Mouse (Mus musculus) limb, embryonic 15.5 days (tissue): ENCODE measurements around the gene Rsph10b. TPM values are rescaled to one million over a fixed set of nuclear protein-coding genes. Genes with fewer than 3 reads are reported as not detected.
A peak's percentile ranks its signal among the peaks of the same experiment; 100 is the strongest.

Experiments
- ATAC-seq: fragments of 200-750 bp; cut with Nextera tagmentation; 2 replicates; pipeline ENCODE4 v1.8.0; 2017; ENCODE audit warnings: low read depth, moderate TSS enrichment; ENCODE audit not compliant: insufficient number of reproducible peaks, low FRiP score, low TSS enrichment
- H3K27ac ChIP-seq: fragments of 300-500 bp; sonication (generic); 2 replicates; pipeline ENCODE4 v1.5.1; 2015; ENCODE audit warnings: moderate library complexity, mild to moderate bottlenecking, inconsistent platforms
- H3K27me3 ChIP-seq: fragments of 300-500 bp; sonication (generic); 2 replicates; pipeline ENCODE4 v1.6.1; 2015; ENCODE audit warnings: inconsistent platforms
- H3K36me3 ChIP-seq: fragments of 300-500 bp; sonication (generic); 2 replicates; pipeline ENCODE4 v1.6.1; 2015; ENCODE audit warnings: inconsistent platforms
- H3K4me1 ChIP-seq: fragments of 300-500 bp; sonication (generic); 2 replicates; pipeline ENCODE4 v1.6.1; 2015; ENCODE audit warnings: inconsistent platforms
- H3K4me2 ChIP-seq: fragments of 300-500 bp; sonication (generic); 2 replicates; pipeline ENCODE4 v1.6.1; 2015; ENCODE audit warnings: mild to moderate bottlenecking, inconsistent platforms
- H3K4me3 ChIP-seq: fragments of 300-500 bp; sonication (generic); 2 replicates; pipeline ENCODE4 v1.5.1; 2015; ENCODE audit warnings: mild to moderate bottlenecking, inconsistent platforms
- H3K9ac ChIP-seq: fragments of 300-500 bp; sonication (generic); 2 replicates; pipeline ENCODE4 v1.6.1; 2015; ENCODE audit warnings: inconsistent platforms
- H3K9me3 ChIP-seq: fragments of 300-500 bp; sonication (generic); 2 replicates; pipeline ENCODE4 v1.6.1; 2016; ENCODE audit warnings: inconsistent platforms
- WGBS: fragments of 180-500 bp; shearing (Covaris S2); methylation state at CpG from one replicate; pipeline ENCODE4 v1.1.7; 2015; 5-methylcytosine and 5-hydroxymethylcytosine counted together
- polyA plus RNA-seq: library from polyadenylated mRNA; unstranded; fragments of >200 nt; fragmentation: Nextera tagmentation; extraction: Ambion mirVana; gene quantifications from 2 replicates; pipeline ENCODE4 v1.2.1, GENCODE M21; 2015

Rsph10b gene
- polyA plus RNA-seq = 1.4 and 3.4 TPM in 2 replicates

GRCm38 (mm10) chr5:143932831-143933230 is at the start of gene Rsph10b:
Gene Rsph10b (plus strand): TSS chr5:143933035.
- H3K36me3 ChIP-seq = peaks cover 40% of the 10 kb centered on the region
- H3K4me3 ChIP-seq = no peak within 1 kb of the TSS
- H3K9ac ChIP-seq = no peak within 1 kb of the TSS
- no peak within 1 kb of the TSS for H3K27ac ChIP-seq
- no peaks in the 10 kb centered on the region for H3K9me3 ChIP-seq
- no peak within 1 kb of the TSS for H3K4me2 ChIP-seq
- no peak for ATAC-seq
- WGBS = 19% methylated on average over 8 of the region's 8 CpGs
- H3K4me1 ChIP-seq = peaks cover 3% of the 10 kb centered on the region; the same call in 1 of the 2 replicates
- H3K27me3 ChIP-seq = no peaks in the 10 kb centered on the region

GRCm38 (mm10) chr5:143885274-143885673 is 47.6 kb upstream of the Rsph10b start:
- Histone ChIP-seq H3K9ac (no peak overlapping the region), H3K9me3 (0 out of 2 replicates have a peak, but pooled peaks cover 6% of the 10 kb centered on the region), H3K4me1 (no peaks in the 10 kb centered on the region), H3K27me3 (no peaks in the 10 kb centered on the region), H3K4me2 (no peak overlapping the region), H3K36me3 (peaks cover 89% of the 10 kb centered on the region), H3K4me3 (no peak overlapping the region), H3K27ac (peak overlapping the region; percentile 13; the same call in 1 of the 2 replicates)
- 89% methylated on average over 3 of the region's 3 CpGs for WGBS
- ATAC-seq = no peak

- peaks cover 59% of the 10 kb centered on the region for H3K36me3 ChIP-seq
- H3K4me3 ChIP-seq = no peak overlapping the region
- no peak overlapping the region for H3K9ac ChIP-seq
- H3K27me3 ChIP-seq = no peaks in the 10 kb centered on the region
- WGBS = 47% methylated on average over 6 of the region's 6 CpGs
- ATAC-seq = no peak
- no peak overlapping the region for H3K27ac ChIP-seq
- H3K4me2 ChIP-seq = no peak overlapping the region
- H3K4me1 ChIP-seq = no peaks in the 10 kb centered on the region
- 0 out of 2 replicates have a peak, but pooled peaks cover 5% of the 10 kb centered on the region for H3K9me3 ChIP-seq
Measured at GRCm38 (mm10) chr5:143890741-143891140, 42.1 kb upstream of the Rsph10b start.

- no peak overlapping the region for H3K4me2 ChIP-seq
- 76% methylated on average over 9 of the region's 9 CpGs for WGBS
- H3K4me1 ChIP-seq = no peaks in the 10 kb centered on the region
- H3K9ac ChIP-seq = no peak overlapping the region
- H3K27me3 ChIP-seq = no peaks in the 10 kb centered on the region
- H3K9me3 ChIP-seq = no peaks in the 10 kb centered on the region
- H3K27ac ChIP-seq = no peak overlapping the region
- ATAC-seq = no peak
- H3K4me3 ChIP-seq = no peak overlapping the region
- peaks cover 53% of the 10 kb centered on the region for H3K36me3 ChIP-seq
Measured at GRCm38 (mm10) chr5:143892255-143892886, 40.5 kb upstream of the Rsph10b start.

GRCm38 (mm10) chr5:143893396-143893795 is 39.4 kb upstream of the Rsph10b start:
- Histone ChIP-seq H3K4me1 (no peaks in the 10 kb centered on the region), H3K27ac (no peak overlapping the region), H3K4me2 (no peak overlapping the region), H3K9ac (no peak overlapping the region), H3K9me3 (no peaks in the 10 kb centered on the region), H3K36me3 (peaks cover 53% of the 10 kb centered on the region), H3K27me3 (no peaks in the 10 kb centered on the region), H3K4me3 (no peak overlapping the region)
- 65% methylated on average over 5 of the region's 5 CpGs for WGBS
- ATAC-seq = no peak

GRCm38 (mm10) chr5:143897635-143898330 is 35.1 kb upstream of the Rsph10b start, which contains the start of gene Ankrd61:
Gene Ankrd61 (minus strand): TSS chr5:143897685.
- no peak for ATAC-seq
- Histone ChIP-seq H3K27ac (no peak within 1 kb of the TSS), H3K27me3 (no peaks in the 10 kb centered on the region), H3K4me1 (no peaks in the 10 kb centered on the region), H3K9ac (no peak within 1 kb of the TSS), H3K4me3 (no peak within 1 kb of the TSS), H3K9me3 (no peaks in the 10 kb centered on the region), H3K36me3 (peaks cover 61% of the 10 kb centered on the region), H3K4me2 (no peak within 1 kb of the TSS)
- WGBS = 88% methylated on average over 14 of the region's 14 CpGs

GRCm38 (mm10) chr5:143902111-143902510 is 30.7 kb upstream of the Rsph10b start:
- peaks cover 85% of the 10 kb centered on the region for H3K36me3 ChIP-seq
- no peak for ATAC-seq
- H3K9ac ChIP-seq = no peak overlapping the region
- H3K4me2 ChIP-seq = no peak overlapping the region
- H3K9me3 ChIP-seq = no peaks in the 10 kb centered on the region
- no peak overlapping the region for H3K4me3 ChIP-seq
- H3K4me1 ChIP-seq = no peaks in the 10 kb centered on the region
- H3K27ac ChIP-seq = no peak overlapping the region
- H3K27me3 ChIP-seq = no peaks in the 10 kb centered on the region
- 90% methylated on average over 3 of the region's 3 CpGs for WGBS

GRCm38 (mm10) chr5:143903813-143904212 is 29.0 kb upstream of the Rsph10b start:
- ATAC-seq = no peak
- Histone ChIP-seq H3K36me3 (peaks cover 69% of the 10 kb centered on the region), H3K4me3 (no peak overlapping the region), H3K27me3 (no peaks in the 10 kb centered on the region), H3K9me3 (no peaks in the 10 kb centered on the region), H3K4me2 (no peak overlapping the region), H3K4me1 (peaks cover 13% of the 10 kb centered on the region), H3K27ac (no peak overlapping the region), H3K9ac (no peak overlapping the region)
- 90% methylated on average over 4 of the region's 4 CpGs for WGBS

- Histone ChIP-seq H3K27ac (no peak overlapping the region), H3K27me3 (no peaks in the 10 kb centered on the region), H3K9ac (no peak overlapping the region), H3K36me3 (peaks cover 45% of the 10 kb centered on the region), H3K4me2 (no peak overlapping the region), H3K9me3 (no peaks in the 10 kb centered on the region), H3K4me3 (no peak overlapping the region), H3K4me1 (peaks cover 25% of the 10 kb centered on the region)
- ATAC-seq = no peak
- 83% methylated on average over 8 of the region's 8 CpGs for WGBS
Measured at GRCm38 (mm10) chr5:143906429-143906828, 26.4 kb upstream of the Rsph10b start.

GRCm38 (mm10) chr5:143908926-143909325 is 23.9 kb upstream of the Rsph10b start:
- WGBS = 1% methylated on average over 9 of the region's 9 CpGs
- no peak for ATAC-seq
- H3K36me3 ChIP-seq = peaks cover 26% of the 10 kb centered on the region
- peak overlapping the region; percentile 92 for H3K27ac ChIP-seq
- H3K27me3 ChIP-seq = no peaks in the 10 kb centered on the region
- peak overlapping the region; percentile 48 for H3K9ac ChIP-seq
- peaks cover 25% of the 10 kb centered on the region for H3K4me1 ChIP-seq
- H3K9me3 ChIP-seq = no peaks in the 10 kb centered on the region
- H3K4me3 ChIP-seq = peak overlapping the region; percentile 69
- H3K4me2 ChIP-seq = peak overlapping the region; percentile 59

- H3K27ac ChIP-seq = peak within 1 kb of the TSS; percentile 92
- under 1% methylated on average over 70 of the region's 70 CpGs for WGBS
- peaks cover 23% of the 10 kb centered on the region for H3K36me3 ChIP-seq
- H3K9me3 ChIP-seq = no peaks in the 10 kb centered on the region
- H3K9ac ChIP-seq = peak within 1 kb of the TSS; percentile 48
- peak within 1 kb of the TSS; percentile 69 for H3K4me3 ChIP-seq
- no peaks in the 10 kb centered on the region for H3K27me3 ChIP-seq
- peak; percentile 98 for ATAC-seq
- peaks cover 25% of the 10 kb centered on the region for H3K4me1 ChIP-seq
- H3K4me2 ChIP-seq = peak within 1 kb of the TSS; percentile 59
Measured at GRCm38 (mm10) chr5:143909417-143910400, 23.1 kb upstream of the Rsph10b start, which contains the start of the genes Aimp2 and Pms2. Gene Aimp2 (minus strand): TSS chr5:143909847. Gene Pms2 (plus strand): TSS chr5:143909964.
